Mouse (Mus musculus) hematopoietic multipotent progenitor cell, adult 10-12 weeks (in vitro differentiated cells): ENCODE data around the gene Gm17349. TPM values are rescaled to one million over a fixed set of nuclear protein-coding genes. Genes with fewer than 3 reads are reported as not detected.

Source experiments
- polyA plus RNA-seq: library from polyadenylated mRNA; stranded (reverse); fragments of >175 nt; gene quantifications from 2 replicates; pipeline ENCODE4 v1.2.3, GENCODE M21; 2012; ENCODE audit warnings: low replicate concordance

Gm17349 gene
- polyA plus RNA-seq, result 9.8 and 58.8 TPM in 2 replicates

DNA sequence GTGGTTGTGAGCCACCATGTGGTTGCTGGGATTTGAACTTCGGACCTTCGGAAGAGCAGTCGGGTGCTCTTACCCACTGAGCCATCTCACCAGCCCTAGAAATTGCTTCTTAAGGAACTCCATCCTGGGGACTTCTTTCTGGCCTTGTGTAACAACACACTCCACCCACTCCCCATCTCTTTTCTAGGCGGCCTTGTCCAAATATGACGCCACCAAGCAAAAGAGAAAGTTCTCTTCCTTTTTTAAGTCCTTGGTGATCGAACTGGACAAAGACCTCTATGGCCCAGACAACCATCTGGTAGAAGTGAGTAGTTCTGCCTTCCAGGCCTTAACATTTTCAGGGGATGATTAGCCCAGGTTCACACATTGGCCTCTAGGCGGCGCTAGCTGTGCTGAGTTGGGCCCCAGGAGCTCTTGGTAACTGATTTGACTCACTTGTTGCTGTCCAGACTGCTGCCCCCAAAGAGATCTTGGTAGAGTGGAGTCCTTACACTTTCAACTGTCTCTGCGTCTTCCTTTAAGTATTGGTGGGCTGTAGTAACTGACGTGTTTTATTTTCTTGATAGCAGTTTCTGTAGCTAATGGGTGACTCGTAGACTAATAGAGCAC, at the start of gene Gm17349:
Gene Gm17349, minus strand, starts transcription at position 51 of the 609 bp plus-strand sequence.

DNA sequence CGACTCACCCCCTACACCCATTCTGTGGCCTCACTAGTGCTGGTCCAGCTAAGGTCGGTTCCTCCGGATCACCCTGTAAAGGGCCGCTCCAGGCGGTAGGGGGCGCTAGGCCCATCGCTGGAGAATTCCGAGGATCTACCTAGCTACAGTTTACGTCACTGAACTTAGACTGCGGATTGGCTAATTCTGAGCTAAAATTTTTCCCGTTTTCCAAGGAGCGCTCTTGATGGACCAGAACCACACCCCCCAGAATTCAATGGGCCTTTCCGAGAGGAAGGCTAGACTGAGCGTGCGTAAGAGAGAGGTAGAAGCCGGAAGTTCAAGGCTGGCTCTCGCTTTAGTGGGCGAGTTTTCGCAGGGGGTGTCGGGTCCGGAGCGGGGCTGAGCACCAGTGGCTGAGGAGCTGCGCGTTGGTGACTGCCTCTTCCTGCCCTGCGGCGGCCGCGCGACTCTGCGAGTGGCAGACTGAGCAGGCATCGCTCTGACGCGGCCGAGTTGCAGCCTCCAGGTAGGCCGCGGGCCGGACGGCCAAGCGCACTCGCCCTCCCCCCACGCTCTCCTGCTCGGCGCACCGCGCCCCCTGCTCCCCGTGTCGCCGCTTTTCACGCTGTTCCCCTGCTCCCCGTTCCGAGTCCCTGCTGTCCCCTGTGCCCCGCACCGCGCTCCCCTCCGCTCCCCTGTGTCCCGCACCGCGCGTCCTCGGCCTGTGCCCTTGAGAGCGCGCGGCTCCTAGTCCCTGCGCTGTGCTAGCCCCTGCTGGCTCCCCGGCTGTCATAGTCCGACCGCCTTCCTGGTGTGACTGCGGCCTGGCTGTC, 20.3 kb upstream of the Gm17349 start, which contains the start of gene Cox14:
Gene Cox14, plus strand, starts transcription at position 278 of the 815 bp plus-strand sequence.

DNA sequence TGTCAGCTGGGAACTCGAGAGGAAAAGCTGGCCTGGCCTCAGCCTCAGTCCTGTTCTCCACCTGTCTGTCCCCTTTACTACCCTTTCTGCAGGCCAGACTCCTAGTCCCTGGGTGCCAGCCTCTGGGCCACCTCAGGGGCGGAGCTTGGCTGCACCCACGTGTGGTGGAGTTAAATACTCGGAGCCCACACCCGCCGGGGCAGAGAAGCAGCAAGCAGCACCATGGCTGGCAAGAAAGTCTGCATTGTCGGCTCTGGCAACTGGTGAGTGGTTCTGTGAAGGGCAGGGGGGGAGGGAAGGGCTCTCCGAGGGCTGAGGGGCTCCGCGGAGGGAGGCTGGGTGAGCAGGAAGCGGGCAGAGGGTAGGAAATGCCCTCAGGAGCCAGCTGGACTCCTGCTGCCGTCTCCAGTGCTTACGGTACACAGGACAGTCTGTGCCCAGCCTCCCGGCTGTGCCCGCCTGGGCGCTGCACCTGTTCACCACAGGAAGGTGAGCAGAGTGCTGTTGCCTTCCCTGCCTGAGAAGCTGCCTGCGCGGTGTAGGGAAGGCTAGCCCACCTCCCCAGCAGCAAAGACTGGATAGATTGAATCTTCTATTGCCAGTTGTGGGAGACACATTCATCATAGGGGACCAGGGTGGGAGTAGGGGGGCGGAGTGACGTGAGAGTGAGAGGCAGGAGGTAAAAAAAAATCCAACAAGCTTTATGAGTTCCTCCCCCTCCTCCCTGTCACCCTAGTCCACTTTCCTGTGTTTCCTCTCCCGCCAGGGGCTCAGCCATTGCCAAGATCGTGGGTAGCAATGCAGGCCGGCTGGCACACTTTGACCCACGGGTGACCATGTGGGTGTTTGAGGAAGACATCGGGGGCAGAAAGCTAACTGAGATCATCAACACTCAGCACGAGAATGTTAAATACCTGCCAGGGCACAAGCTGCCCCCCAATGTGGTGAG, 12.4 kb upstream of the Gm17349 start, which contains the start of gene Gpd1:
Gene Gpd1, plus strand, starts transcription at position 130 of the 949 bp plus-strand sequence.

DNA sequence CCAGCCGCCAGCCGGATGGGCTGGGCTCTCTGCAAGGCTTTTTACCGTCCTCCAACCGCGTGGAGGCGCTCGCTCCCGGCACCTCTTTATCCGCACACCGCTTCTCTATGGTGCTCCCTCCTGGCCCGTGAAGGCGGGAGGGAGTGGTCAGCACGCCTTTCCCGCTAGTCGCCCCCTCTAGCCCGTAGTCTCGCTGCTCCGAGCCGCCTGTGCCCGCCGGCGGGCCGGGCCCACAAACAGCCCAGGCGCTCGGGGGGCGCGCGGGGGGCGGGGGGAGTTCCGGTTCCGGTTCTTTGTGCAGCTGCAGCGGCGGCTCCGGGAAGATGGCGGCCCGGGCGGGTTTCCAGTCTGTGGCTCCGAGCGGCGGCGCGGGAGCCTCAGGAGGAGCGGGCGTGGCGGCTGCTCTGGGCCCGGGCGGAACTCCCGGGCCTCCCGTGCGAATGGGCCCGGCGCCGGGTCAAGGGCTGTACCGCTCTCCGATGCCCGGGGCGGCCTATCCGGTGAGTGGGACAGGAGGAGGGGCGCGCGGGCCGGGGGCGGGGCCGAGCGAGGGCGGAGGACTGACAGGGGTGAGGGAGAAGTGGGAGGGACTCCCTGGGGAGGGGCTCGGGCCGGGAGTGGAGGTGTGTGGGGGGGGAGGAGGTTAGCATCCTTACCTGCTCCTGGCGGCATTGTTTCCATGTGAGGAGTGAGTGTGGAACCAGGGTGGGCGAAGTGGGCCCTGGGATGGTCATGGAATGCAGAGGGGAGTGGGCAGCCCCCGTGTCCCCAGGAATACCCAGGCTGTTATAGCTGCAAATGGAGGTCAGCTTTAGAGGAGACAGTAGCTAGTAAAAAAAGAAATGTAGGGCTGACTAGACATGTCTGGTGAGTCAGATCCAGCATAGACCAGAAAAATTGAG, 3.0 kb downstream of the Gm17349 start, which contains the start of gene Smarcd1:
Gene Smarcd1, plus strand, starts transcription at position 131 of the 902 bp plus-strand sequence.

DNA sequence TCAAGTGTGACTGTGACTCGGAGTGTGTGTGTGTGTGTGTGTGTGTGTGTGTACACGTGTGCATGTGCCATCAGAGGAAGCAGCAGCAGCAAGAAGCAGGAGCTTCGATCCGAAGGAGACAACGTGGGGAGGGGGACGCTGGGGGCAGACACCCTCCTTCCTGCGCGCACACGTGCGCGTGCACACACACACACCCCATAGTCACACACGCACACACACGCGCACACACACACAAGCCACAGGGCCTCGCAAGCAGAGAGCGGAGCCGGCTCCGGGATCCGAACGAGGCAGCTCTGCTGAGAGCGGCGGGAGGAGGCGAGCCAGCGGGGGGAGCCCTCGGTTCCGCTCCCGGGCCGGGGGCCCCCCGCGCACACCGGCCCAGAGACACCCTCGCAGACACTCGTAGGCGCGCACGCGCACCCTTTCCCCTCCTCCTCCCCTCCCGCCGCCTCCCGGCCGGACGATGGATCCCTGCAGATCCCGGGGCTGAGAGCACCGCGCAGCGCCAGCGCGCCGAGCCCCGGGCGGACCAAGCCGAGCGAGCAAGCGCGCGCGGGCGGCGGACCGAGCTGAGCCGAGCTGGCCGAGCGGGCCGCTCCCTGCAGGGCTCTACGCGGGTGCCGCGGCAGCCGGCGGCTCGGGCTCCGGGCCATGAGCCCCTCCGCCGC, 35.0 kb downstream of the Gm17349 start, which contains the start of gene Asic1:
Gene Asic1, plus strand, starts transcription at position 215 of the 668 bp plus-strand sequence.

Other genes with a start within 250 kb of the Gm17349 start
- gene Nckap5l, start 247.7 kb downstream of the Gm17349 start, polyA plus RNA-seq, result 29.9 and 69.3 TPM in 2 replicates
- 8.0 and 15.4 TPM in 2 replicates for gene Bcdin3d, start 230.8 kb downstream of the Gm17349 start, polyA plus RNA-seq
- 0.02 TPM in 1 of 2 replicates, not detected in the other for gene Faim2, start 177.3 kb downstream of the Gm17349 start, polyA plus RNA-seq
- gene Aqp2, start 126.4 kb downstream of the Gm17349 start, polyA plus RNA-seq, result not detected in 2 replicates
- gene Aqp5, start 114.7 kb downstream of the Gm17349 start, polyA plus RNA-seq, result not detected in 2 replicates
- gene Aqp6, start 104.1 kb downstream of the Gm17349 start, polyA plus RNA-seq, result not detected in 2 replicates
- gene Racgap1, start 53.8 kb downstream of the Gm17349 start, polyA plus RNA-seq, result 2.9 and 10.5 TPM in 2 replicates
- gene Asic1, start 35.1 kb downstream of the Gm17349 start, polyA plus RNA-seq, result 0.12 and 0.14 TPM in 2 replicates
- gene Smarcd1, start 3.4 kb downstream of the Gm17349 start, polyA plus RNA-seq, result 40.5 and 45.4 TPM in 2 replicates
- gene Gpd1, start 12.0 kb upstream of the Gm17349 start, polyA plus RNA-seq, result 10.7 and 22.7 TPM in 2 replicates
- gene Cox14, start 20.1 kb upstream of the Gm17349 start, polyA plus RNA-seq, result 42.0 and 88.3 TPM in 2 replicates
- 25.3 and 36.1 TPM in 2 replicates for gene Cers5, start 67.4 kb upstream of the Gm17349 start, polyA plus RNA-seq
- 3.0 and 4.2 TPM in 2 replicates for gene Lima1, start 170.0 kb upstream of the Gm17349 start, polyA plus RNA-seq